Mouse (Mus musculus) c-Kit-positive CD71-positive TER-119-positive erythroid progenitor cells, embryonic 14.5 days (primary cell): ENCODE results near the gene Cckbr.
"Not testable (repeated sequence)": the region's sequence is repeated elsewhere in the genome, so short reads cannot be mapped to it uniquely, and the experiment has no call there.

ENCODE experiments used
- DNase-seq: peaks from one replicate; pipeline ENCODE4 v3.0.0-alpha.2; 2013; ENCODE audit warnings: low spot score

Cckbr gene

DNA sequence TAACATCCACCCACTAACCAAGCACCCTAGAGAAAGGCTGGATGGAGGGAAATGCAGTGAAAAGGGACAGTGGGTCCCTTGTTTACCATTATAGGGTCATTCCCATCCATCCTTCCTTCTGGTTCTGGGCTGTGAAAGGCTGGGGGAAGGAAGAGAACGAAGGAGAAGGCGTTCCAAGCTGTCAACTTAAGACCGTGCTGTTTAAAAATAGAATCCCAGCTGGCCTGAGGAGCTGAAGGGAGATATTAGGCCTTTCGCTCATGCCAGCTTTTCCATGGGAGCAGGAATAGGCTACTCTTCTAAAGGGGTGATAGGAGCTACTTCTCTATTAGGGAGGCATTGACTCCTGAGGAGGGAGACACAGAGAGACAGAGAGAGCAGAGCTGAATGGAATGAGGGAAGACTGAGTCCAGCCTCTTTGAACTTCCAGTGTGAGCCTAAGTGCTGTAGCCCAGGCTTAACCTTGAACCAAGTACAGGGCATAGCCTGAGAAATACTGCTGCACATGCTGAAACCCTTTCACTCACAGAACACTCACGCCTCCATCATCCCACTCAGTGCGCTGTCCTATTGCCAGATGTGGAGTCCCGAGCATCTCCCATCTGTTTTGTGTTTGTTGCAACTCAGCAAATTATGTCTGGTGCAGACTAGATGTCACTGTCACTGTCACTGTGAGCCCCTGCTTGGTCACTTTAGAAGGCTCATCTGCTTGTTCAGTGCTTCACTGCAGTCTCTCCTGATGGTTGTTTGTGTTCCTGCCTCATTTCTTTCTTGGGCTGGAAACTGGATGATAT lies 12.6 kb downstream of the Cckbr start:
- no peak for DNase-seq

DNA sequence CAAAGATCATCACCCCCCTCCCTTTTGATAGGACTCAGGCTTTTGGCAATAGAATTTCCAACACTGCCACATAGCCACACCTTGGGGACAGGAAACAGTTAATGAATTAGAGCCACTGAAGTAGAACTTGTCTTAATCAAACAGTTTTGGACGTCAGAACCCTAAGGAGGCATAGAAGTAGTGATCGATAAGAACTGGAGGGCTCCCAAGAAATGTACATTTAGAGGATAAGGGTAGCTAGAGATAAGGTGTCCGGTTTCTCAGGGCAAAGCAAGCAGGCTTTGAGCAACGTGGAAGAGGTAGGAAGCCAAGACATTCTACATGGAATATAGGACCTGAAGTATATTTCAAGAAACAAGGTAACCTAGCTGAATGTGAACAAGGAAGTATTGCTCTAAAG lies 15.9 kb downstream of the Cckbr start:
- DNase-seq = no peak

DNA sequence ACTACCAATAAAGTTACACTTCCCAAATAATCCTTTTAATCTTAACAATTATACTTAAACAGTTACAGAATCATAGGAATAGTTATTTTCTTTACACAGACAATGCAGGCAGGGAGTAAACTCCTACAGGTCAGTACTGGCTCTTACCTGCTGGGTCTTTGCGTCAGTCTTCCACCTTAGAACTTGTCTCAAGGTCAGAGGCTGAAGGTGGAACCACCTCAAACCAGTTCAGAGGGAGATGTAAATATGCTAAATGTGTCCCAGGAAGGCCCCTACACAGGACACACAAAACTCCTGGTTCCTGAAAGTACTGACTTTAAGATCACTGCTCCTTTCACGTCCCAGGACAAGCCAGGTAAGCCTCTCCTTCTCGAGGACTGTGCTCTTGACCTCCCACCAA lies 19.5 kb downstream of the Cckbr start:
- DNase-seq = no peak

DNA sequence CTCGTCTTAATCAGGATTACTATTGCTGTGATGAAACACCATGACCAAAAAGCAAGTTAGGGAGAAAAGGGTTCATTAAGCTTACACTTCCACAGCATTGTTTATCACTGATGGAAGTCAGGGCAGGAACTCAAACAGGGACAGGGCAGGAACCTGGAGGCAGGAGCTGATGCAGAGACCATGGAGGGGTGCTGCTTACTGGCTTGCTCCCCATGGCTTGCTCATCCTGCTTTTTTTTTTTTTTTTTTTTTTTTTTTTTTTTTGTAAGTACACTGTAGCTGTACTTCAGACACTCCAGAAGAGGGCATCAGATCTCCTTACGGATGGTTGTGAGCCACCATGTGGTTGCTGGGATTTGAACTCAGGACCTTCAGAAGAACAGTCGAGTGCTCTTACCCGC lies 27.8 kb downstream of the Cckbr start:
- DNase-seq = not testable (repeated sequence)

DNA sequence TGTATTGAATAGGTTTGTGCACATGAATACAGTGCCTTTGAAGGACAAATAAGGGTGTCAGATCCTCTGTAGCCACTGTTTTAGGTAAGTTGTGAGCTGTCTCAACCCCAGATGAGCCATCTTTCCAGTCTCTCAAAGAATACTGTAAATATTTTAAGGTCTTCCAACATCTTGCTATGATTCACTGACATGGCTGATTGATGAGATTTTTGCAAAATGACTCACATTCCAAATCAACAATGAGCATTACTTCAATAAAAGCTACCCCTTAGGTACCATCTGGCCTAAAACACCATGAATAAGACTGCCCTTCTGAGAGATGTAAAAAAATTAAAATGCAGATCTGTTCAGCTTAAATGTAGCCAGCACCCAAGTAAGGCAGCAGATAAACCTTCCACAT lies 33.0 kb downstream of the Cckbr start:
- DNase-seq = no peak

DNA sequence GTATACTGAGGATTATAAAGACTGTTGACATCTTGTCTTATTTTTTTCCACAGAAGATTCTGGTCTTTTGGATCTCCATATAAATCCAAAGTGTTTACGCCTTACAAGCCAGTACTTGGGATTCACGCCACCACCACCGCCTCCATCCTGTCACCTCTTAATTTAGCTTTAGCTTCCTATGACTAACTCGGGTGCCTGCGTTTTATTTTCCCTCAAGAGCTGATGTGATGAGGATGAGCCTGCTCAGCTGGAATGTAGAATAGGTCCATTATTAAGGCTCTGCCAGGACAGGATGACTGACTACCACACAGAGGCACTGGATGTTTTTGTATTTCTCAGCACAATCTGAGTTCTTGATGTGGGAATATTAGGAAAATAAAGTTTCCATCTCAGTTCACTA lies 40.0 kb downstream of the Cckbr start:
- not testable (repeated sequence) for DNase-seq

DNA sequence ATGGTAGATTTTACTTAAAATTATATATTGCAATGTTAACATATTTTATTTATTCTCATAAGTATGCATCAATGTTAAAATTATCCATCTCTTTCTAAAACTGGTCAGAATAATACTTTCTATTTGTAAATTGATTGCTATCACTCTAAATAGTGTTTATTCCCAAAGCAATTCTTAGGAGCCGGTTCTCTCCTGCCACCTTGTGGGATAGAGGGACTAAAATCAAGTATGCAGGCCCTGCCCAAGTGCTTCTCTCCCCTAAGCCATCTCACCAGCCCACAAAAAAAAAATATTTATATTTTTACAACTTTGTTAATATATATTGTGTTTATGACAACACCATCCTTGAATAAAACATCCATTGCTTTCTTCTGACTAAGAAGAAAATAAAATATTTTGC lies 47.1 kb downstream of the Cckbr start:
- DNase-seq = no peak

DNA sequence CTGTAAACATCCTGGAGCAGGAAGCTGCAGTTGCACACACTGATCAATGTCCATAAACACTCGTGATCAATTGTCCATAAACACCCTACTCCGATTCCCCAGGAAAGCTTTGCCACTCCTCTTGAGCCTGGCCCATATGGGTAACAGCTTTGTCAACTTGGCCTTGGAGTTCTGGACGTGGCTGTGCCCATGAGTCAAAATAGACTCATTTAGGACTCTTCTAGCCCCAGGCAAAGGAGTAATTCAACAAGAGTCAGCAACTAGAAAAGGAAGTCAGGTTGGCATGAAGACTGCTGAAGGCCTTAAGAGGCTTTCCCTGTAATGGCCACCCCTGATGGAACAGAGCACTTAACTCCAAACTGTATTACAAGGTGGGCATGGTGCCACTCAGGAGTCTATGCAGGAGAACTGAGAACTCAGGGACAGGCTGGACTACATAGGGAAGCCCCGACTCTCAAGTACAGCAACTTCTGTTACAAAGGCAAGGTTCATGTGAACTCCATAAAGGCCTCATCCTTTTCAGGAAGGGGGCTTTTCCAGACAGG lies 49.3 kb downstream of the Cckbr start:
- no peak for DNase-seq

DNA sequence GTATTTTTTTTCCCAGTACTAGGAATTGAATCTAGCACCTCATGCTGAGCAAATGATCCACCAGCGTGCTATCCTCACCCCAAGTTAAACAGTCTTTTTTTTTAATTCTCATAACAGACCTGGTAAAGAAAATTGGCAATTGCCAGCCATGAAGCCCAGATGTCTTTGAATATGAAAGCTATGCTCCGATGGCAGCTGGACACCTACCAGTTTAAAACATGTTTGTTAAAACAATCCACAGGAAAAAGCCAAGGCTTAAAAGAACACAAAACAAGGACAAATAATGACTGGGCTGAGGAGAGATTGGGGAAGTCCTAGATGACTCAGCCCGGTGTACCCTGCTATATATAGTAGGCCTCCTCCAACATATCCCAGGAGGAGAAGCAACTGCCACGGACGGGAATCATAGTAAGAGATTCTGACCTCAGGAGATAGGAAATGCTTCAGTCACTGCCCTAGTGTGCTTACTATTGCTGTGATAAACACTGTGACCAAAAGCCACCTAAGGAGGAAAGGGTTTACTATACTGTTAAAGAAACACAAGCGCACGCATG lies 49.9 kb downstream of the Cckbr start:
- no peak for DNase-seq

DNA sequence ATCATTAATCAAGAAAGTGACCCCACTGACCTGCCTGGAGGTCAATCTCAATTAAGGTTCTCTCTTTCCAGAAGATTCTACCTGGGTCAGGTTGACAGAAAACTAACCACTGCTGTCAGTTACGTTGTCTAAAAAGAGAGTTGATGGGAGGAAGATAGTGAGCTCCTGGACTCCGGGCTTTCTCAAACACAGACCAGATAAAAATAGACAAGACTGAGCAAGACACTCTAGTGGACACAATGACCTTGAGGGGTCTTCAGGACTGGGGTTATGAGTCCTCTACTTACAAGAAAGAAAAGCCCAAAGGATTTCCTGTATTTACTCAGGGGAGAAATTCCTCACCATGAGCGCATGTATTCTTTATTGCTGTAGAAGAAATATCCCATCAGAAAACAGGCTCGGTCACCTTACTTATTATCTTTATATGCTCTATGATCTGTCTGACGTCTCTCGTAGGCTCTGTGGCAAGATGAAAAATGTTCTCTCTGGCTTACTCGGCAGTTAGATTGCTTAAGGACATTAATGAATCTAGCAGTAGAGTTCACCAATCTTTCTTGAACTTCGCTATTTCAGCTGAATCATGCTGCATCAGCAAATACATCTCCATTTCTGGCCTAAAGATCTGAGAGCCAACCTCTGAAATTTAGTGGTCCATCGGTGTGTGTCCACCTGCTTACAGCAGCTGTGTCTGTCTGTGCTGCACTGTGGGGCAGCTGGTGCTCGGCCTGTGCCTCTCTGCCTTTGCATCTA lies 51.3 kb downstream of the Cckbr start:
- DNase-seq = no peak

DNA sequence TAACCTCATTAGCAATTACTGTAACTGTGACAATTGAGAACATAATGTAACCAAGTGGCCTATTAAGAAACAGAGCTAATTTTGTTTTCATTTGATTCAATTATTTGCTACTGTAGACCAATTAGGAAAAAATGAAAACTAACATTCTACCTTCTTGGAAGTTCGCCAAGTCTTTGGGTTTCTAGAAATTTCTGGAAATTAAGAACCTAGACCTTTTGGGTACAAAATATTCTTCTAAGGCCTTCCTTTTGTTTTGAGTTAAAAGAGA lies 51.8 kb downstream of the Cckbr start:
- no peak for DNase-seq

DNA sequence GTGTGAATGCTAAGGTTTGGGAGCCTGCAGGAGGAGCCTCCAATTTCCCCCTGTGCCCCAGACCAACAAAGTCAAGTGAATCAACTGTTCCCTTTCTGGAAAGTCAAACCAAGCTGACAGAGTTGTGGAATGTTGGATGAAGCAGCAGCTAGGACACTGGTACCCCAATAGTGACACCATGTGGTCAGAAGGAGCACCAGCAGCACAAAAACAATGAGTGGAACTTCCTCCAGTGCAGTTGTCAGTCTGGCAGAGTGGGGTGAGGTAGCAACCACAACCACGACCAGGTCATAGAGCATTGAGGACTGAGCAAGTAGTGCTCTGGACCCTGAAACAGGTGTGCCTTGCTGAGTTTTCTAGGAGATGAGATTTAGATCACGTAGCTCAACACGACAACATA lies 52.3 kb downstream of the Cckbr start:
- peak; percentile 4 for DNase-seq

DNA sequence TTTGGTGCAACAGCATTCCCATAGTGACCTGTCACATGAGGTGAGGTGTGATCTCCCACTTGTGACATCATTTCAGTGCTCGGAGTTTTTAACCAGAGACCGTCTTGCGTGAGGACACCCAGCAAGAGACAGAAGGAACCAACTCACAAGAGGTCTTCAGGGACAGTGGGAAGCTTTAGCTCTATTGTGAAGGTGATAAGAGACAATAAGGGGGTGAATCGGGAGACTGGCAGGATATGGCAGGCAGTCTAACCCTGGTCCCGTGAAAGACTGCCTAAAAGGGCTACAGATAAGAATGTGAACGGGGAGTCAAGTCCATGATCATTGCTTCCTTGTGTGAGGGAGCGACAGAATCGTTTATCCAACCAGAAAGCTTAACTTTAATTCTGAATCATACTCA lies 52.8 kb downstream of the Cckbr start:
- no peak for DNase-seq

DNA sequence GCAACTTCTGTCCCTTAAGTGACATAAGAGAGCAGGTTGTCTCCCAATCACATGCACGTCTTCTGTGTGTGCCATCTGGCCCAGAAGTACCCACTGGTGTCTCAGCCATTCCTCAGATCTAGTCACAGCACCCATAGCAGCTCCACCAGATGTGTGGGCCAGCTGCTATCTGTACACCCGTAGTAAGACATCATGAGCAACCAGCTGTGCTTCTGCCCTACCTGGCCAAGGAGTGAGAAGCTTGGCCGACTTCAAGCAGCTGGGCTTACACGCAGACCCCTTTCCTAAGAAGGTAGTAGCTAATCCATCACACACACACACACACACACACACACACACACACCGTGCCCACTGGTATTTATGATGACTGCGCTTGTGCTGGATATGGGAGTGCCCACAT lies 53.7 kb downstream of the Cckbr start:
- no peak for DNase-seq

DNA sequence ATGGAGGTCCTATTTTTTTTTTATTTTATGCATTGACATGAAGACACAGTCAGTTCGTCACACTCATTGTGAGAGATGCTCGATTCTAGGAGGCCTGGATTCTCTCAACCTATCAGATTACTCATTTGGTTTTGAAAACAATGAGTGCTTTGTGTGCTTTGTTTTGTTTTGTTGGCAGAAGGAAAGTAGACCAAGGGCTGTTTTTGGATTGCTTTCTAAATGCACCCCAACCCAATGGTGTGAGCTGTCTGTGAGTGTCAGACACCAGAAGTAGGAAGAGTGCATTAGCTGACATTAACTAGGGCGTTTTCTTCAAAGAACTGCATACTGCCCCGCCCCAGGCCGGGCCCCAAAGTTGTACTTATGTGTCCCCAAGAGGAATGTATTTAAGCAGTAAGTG lies 54.5 kb downstream of the Cckbr start:
- DNase-seq = no peak

DNA sequence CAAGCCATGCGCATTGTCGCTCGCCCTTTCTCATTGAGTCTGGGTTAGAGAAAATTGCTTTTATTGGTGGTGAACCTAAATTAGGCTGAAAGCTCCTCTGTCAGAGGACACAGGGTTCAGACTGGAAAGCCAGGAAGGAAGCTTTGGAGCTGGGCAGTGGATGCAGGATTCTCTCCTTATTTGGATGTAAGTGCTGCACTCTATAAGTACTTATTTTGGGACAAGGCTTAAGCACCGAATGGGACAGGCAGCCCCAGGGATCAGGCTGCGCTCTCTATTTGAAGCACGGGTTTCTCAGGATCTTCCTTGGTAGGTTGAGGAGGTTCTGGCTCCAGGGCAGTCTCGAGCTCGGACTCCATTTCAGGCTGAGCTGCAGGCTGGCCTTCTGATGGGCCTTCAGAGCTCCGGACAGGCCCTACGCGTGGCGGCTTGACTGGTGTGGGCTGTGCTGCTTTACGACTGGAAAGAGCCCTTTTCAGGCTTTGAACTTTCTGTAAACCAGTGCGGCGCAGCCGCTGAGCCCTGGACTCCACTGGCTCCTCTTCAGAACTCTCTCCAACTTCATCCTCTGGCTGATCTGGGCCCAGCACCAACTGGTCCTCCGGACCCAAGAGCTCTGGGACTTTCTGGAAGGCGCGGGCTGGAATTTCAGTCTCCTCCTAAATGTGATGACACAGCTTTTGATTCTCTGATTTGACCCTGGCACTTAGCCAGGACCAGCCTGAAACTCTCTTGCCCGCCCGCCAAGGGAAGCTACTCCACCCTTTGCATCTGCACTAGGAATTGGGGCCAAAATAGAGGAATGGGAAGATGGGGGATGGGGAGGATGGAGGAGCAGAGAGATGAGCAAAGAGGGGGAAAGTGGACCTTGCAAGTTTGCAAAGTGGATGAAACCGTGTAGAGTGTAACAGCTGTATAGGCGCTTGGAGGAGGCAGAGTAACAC lies 55.3 kb downstream of the Cckbr start:
- no peak for DNase-seq

DNA sequence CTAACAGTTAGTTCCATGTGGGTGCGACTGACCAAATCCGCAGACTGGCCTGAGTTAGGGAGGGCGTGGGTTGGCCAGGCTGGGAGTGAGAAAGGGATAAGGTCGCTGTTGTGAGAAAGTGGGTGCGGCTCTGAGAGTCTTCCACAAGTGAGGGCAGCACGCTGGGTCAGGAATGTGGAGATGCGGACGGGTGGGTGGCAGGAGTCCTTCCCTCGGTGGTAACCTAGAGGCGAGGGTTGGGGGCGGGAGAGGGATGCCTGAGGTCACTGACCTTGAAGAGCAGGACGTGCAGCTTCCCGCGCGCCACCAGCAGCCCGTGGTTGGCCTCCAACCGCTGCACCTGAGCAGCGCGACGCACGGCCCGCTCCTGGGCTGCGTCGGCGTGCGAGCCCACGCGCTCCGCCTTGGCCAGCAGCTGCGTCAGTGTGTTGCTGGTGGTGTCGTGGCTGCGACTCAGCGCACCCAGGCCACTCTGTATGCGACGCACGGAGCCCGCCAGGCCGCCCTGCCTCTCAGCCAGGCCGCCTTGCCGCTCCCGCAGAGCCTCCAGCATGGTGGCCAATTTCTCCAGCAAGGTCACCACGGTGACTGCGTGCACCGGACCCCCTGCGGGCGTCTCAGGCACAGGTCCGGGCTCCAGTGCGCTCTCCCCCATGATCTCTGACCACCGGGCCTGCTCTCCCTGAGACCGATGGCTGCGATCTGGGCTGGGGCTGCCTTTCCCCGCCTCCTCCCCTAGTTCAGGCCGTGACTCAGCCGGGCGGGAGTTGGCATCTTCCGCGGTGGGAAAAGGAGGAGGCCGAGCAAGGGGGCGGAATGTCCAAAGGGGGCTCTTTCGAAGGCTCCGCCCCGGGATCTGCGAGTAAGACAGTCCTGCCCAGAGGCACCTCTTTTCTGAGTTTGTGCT lies 56.2 kb downstream of the Cckbr start, which contains the start of gene Cavin3:
Gene Cavin3, minus strand, starts transcription at position 796 of the 907 bp plus-strand sequence.
- no peak for DNase-seq

DNA sequence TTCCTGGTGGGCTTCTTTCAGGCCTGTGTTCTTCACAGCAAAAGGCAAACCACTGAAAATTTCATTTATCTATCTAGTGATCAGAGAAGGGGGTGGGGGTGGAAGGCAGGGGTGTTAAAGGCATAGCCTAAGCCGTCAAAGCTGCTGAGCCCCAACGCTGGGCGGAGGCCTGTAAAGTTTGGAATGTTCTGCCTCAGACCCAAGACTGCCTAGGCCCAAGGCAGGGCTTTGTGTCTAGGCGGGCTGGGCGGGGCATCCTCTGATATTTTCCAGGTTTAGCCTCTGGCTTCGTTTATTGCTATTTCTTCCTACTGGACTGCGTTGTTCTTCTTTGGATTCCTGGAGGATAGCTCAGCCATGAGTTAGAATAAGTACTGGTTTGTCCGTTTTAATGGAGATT lies 56.9 kb downstream of the Cckbr start:
- DNase-seq = no peak

DNA sequence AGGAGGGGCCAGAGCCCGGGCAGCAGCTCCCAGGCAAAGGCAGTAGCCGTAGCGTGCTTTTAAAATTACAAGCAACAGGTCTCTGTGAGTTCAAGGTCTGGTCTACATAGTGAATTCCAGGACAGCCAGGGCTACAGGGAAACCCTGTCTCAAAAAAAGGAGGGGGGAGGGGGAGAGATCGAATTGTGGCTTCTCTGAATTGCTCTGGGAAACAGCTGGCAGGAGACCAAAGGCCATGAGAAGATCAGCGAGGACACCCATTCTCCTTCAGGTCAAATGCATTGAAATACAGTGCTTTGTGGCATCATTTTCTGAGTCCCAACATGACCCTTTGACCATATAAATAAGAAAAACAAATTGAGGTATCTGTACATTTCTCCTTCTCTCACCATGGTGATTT lies 59.5 kb downstream of the Cckbr start:
- DNase-seq = no peak

DNA sequence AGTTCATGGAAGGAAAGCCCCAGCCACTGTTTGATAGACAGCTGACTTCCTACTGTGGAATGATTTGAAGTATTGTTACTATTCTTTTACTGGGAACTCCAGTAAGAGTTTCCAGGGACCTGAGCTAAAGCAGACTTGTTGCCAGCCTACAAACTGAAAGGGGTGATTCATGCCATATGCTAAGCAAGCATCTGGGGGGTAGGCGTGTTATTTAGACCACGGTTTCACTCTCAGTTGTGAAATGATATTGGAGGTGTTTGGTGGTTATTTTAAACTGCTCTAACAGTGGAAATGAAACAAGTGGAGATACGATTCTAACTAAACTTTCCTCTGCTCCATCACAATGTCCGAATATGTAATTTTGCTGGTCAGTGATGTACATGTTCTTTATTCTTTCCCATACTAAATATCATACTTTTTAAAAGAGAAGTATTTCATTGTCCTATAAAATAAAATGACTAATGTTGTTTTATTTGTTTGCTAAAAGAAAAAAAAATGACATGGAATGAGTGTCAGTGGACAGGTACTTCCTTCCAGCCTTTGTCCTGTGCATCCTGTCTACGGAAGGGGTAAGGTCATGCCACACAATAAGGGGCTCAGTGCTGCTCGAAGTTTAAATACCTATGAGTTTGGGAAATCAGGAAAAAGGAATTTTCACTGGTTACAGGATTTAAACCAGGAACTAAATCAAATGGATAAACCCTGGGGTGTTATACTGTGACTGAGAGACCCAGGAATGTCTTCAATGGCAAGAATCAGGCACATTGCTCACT lies 61.8 kb downstream of the Cckbr start:
- no peak for DNase-seq
